Mouse (Mus musculus): ENCODE results near the gene Gdf15. TPM values are rescaled to one million over a fixed set of nuclear protein-coding genes. Genes with fewer than 3 reads are reported as not detected.
A peak's percentile ranks its signal among the peaks of the same experiment; 100 is the strongest.

Gdf15 gene
- total and polyA plus RNA-seq, 3 experiments: 1.3 to 44.6 (median 18.5) TPM

GRCm38 (mm10) chr8:70657214-70657613 is 25.0 kb upstream of the Gdf15 start:
- no peak for DNase-seq

GRCm38 (mm10) chr8:70656193-70656790 is 24.0 kb upstream of the Gdf15 start:
- DNase-seq: no peak

GRCm38 (mm10) chr8:70655469-70655868 is 23.2 kb upstream of the Gdf15 start:
- no peak for DNase-seq

DNA sequence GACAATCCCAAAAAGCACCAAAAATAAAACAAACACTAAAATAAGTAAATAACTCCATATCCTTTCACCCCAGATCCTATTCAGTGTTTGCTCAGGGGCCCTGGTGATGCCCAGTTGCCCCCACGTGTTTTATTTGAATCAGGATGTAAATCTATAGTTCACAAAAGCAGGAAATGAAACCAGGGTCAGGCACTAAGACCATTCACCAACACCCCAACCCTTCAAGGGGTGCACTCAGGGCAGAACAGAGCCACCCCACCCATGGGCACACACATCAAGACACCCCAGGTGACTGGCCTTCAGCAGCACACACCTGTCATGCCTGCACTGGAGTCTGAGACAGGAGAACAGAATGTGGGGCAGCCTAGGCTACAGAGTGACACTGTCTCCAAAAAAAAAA is 21.9 kb upstream of the Gdf15 start:
- no peak for DNase-seq

- DNase-seq: peak; percentile 77
Observed at GRCm38 (mm10) chr8:70653226-70653625, 21.0 kb upstream of the Gdf15 start.

DNA sequence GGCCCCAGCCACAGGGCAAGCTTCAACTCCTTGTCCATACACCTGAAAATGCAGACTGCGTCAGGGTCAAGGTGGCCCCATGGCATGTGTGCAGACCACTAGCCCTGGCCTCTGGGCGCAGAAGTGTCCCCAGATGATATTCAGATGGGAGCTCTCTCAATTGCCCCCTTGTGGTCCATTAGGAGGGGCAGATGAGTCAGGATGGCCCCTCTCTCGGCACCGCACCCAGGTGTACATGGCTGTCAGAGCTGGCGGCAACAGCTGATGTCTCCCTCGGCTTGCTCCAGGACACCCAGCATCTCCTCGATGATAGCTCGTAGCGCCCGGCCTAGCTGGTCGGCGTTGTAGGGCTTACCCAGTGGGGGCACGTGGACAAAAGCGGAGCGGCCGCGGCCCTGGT is 18.1 kb upstream of the Gdf15 start:
- DNase-seq: no peak

DNA sequence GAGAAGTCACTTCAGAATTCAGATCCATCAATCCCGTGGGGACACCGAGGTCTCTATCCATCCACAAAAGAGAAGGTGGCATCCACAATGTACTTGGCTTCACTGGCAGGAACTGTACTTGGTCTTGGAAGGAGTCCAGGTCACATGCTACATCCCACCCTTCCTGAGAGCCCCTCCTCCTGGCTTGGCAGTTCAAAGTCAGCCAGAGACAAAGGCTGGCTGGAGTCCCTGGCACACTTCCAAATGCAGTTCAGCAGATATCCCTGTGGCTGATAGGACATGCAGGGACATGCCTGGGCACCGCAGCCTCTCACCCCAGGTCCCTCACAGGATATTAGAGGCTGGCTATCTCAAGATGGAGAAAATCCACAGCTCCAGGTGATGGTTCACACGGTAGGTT is 17.1 kb upstream of the Gdf15 start:
- peak; percentile 91 for DNase-seq

GRCm38 (mm10) chr8:70648921-70649320 is 16.7 kb upstream of the Gdf15 start:
- DNase-seq: no peak

DNA sequence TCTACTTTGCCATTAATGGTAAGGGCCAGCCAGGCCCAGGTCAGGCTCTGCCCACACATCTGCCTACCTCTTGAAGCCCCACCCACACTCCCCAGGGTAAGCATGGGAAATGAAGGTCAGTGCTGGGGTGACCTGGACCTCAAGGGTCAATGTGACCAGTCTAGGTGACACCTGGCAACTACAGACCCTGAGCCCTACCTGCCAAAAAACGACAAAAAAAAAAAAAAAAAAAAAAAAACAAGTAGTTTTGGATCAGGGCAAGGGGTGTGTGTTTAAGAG is 15.8 kb upstream of the Gdf15 start:
- peak; percentile 48 for DNase-seq

- DNase-seq: peak; percentile 64
Observed at GRCm38 (mm10) chr8:70647343-70648163, 15.3 kb upstream of the Gdf15 start.

DNA sequence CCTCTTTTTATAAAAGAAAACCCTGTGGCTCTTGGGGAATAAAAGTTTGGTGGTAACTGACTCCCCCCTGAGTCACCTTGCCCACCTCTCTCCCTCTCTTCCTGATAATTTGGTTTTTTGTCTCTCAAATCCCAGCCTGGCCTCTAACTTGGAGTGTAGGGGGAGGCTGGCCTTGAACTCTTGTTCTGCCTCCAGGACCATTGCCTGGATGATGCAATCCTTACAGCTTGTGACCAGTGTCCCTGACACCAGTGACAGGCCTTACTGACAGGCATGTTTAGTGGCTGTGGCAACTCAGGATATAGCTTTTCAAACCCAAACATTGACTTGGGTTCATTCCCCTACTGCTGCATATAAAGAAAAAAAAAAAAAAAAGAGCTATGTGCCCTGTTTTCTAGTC is 14.5 kb upstream of the Gdf15 start:
- peak; percentile 84 for DNase-seq

DNA sequence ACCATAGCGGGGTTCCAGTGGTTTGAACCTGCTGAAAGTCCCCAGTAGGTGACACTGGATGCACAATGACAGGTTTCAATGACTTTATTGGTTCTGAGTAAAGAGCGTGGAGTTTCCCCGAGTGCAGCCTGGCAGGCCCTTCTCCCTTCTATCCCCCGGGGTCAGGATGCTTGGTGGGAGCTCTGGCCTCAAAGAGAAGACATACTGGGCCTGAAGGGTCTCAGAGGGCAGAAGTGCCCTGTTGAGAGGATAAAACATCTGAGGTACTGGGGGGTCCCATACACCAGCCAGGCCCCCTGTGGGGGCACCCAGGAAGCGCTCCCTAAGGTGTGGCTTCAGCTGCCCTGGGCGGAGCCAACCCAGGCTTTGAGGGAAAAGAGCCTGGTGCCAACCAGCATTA is 14.1 kb upstream of the Gdf15 start:
- DNase-seq: no peak

GRCm38 (mm10) chr8:70645501-70646224 is 13.4 kb upstream of the Gdf15 start:
- DNase-seq: peak; percentile 83

DNA sequence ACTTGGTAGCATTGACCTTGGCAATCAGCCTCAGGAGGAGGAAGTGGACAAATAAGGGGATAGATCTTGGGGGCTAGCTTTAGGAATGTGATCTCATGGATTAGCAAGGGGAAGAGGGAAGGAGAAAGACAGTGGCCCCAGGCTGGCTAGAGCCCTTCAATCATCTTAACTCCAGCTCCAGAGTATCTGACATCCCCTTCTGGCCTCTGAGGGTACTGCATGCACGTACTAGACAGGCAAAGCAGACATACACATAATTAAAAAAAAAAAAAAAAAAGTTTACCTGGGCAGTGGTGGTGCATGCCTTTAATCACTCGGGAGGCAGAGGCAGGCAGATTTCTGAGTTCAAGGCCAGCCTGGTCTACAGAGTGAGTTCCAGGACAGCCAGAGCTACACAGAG is 11.8 kb upstream of the Gdf15 start:
- DNase-seq: no peak

DNA sequence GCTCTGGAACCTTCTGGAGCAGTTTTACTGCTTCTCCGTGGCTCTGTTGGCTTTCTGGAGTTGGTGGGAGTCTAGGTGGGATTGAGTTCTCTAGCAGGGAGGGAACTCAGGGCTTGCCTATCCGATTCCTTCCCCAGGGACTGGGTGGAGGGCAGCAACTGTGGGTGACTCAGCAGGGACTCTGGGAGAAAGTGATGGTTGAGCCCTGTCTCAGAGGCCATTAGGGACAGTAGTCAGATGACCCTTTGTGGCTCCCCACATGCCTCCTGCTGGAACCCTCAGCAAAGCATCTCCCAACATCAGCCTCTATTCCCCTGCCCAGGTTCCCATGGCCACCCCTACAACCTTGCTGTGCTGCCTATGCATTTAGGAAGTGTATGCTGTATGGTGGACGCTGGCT is 10.8 kb upstream of the Gdf15 start:
- no peak for DNase-seq

- no peak for DNase-seq
Observed at GRCm38 (mm10) chr8:70638752-70639151, 6.5 kb upstream of the Gdf15 start.

DNA sequence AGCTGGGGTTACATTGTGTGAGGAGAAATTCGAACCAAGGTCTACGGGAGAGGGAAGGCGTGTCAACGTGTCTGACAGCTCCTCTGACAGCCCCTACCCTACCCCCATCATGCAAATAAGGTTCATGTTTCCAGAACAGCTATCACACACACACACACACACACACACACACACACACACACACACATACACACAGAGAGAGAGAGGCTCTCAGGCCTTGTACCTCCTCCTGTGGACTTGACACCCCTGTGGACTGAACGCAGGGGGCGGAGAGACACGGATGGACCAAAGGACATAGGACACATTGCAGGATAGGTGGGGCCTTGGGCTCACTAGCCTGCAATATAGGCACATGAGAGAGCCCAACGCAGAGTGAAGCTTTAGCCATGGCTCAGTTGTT is 4.6 kb upstream of the Gdf15 start:
- DNase-seq: no peak

GRCm38 (mm10) chr8:70635527-70635926 is 3.3 kb upstream of the Gdf15 start:
- DNase-seq: no peak

- DNase-seq: peak; percentile 83
Observed at GRCm38 (mm10) chr8:70634066-70634465, 1.8 kb upstream of the Gdf15 start.

GRCm38 (mm10) chr8:70631436-70631835 is 820 bp downstream of the Gdf15 start:
- DNase-seq: peak; percentile 71

DNA sequence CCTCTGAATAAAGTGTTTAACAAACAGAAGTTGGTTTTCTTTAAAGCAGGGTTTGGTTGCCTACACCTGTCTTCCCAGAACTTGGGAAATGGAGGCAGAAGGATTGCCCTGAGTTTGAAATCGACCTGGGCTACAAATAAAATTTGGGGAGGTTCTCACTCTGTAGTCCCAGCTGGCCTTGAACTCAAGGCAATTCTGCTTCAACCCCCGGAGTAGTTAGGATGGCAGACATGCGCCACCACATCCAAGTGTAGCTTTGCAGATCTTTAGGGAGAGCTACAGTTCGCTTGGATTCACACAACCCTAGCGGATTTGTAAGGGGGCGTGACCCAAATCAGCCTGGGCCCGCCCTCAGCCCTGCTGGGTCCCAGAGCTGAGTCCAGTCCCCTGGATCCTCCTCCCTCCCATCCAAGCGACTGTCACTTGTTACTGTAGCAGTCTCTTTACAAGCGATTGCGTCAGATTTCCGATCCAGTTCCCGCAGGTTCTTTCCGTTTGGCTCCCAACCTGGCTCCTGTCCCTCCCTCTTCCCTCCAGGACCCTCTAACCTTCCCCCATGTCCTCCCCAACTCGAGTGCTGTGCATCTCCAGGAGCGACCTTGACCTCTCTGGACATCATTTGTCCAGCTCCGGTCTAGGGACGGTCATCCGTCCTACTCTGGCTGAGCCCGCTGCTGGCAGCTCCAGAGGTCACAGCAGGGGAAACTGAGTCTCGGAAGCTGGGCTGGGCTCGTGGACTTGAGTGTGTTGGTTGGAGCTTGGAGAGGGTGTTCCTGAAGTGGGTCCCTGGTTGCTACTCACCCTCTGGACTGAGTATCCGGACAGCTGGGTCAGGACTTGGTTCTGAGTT is 1.5 kb downstream of the Gdf15 start:
- peak; percentile 87 for DNase-seq

Data from adrenal gland, adult 2 months (tissue).